Mouse (Mus musculus): ENCODE results near the gene Gm49450. TPM values are rescaled to one million over a fixed set of nuclear protein-coding genes. Genes with fewer than 3 reads are reported as not detected.
"Not testable (repeated sequence)": the region's sequence is repeated elsewhere in the genome, so short reads cannot be mapped to it uniquely, and the experiment has no call there.

Gene Gm49450
- polyA plus RNA-seq, 1 experiment, result not detected

DNA sequence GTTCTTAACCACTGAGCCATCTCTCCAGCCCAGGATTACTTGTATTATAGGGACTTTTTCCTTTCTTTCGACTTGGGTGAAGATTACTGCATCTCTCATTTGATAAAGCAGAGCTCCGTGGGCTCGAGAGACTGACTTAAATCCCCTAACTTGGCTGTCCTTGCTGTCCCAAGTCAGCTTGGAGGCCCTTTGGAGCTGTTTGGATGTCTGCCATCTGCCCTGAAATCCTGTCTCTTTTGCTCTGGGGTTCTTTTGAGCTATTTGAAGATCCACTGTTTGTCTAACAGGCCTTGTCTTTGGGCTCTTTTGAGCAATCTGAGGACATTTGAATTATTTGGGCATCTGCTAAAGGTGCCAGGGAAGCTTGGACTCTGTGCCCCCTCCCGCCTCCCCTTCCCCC is 11.3 kb downstream of the Gm49450 start:
- Histone ChIP-seq H3K27ac (ENCODE audit: insufficient read depth, low read depth, low read length) (no peak overlapping the region), H3K4me1 (ENCODE audit: control insufficient read depth, insufficient read depth, low read length) (no peaks in the 10 kb centered on the region), H3K27me3 (replicated peaks; ENCODE audit: control insufficient read depth, insufficient read depth, low read length) (no peaks in the 10 kb centered on the region), H3K4me3 (ENCODE audit: insufficient read depth, low read depth, low read length) (no peak overlapping the region), H3K36me3 (ENCODE audit: control insufficient read depth, insufficient read depth, low read length) (no peaks in the 10 kb centered on the region)
- DNase-seq, result no peak
- TF ChIP-seq POLR2A (IDR thresholded peaks at IDR 0.05; ENCODE audit: low read depth, low read length) (no peak), CTCF (conservative IDR thresholded peaks at IDR 0.05; ENCODE audit: insufficient read depth, insufficient read length, low read depth, low read length) (no peak)
- 86% methylated on average over 4 of the region's 4 CpGs for WGBS

DNA sequence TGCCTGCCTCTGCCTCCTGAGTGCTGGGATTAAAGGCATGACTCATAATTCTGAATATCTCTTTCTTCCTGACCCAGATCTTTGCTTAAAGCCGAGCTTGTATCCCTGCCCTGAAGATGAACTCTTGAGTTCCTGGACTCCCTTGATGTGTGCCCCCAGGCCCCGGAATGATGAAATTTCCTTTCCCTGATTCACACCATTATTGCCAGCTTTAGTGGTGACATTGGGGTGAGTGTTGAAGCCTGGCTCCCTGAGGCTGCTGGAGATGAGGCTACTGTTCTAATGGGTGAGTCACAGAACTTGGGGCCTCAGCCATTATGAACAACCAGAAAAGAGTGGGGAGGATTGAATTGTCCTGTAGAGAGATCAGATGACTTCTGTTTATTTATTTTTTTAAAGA is 11.8 kb downstream of the Gm49450 start:
- Histone ChIP-seq H3K4me1 (ENCODE audit: control insufficient read depth, insufficient read depth, low read length) (no peaks in the 10 kb centered on the region), H3K4me3 (ENCODE audit: insufficient read depth, low read depth, low read length) (no peak overlapping the region), H3K27me3 (replicated peaks; ENCODE audit: control insufficient read depth, insufficient read depth, low read length) (no peaks in the 10 kb centered on the region), H3K36me3 (ENCODE audit: control insufficient read depth, insufficient read depth, low read length) (no peaks in the 10 kb centered on the region), H3K27ac (ENCODE audit: insufficient read depth, low read depth, low read length) (no peak overlapping the region)
- DNase-seq, result no peak
- no peak for TF ChIP-seq POLR2A (IDR thresholded peaks at IDR 0.05; ENCODE audit: low read depth, low read length)
- TF ChIP-seq CTCF (conservative IDR thresholded peaks at IDR 0.05; ENCODE audit: insufficient read depth, insufficient read length, low read depth, low read length), result no peak
- 69% methylated on average over 2 of the region's 2 CpGs for WGBS

DNA sequence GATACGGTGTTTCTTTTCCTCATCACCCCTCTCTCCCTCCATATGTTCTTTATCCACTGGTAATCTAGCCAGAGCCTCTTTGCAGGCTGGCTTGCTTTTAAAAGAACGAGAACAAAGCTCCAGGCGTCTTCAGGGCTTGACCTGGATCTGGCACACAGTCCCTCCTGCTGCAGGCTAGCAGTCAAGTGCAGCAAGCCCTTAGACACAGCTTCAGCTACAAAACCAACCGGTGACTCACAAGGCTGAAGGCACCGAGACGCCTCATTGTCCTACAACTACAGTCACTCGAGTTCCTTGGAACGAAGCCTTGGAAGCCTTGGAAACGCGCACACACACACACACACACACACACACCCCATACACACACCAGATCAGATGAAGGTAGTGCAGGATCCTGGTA is 12.5 kb downstream of the Gm49450 start:
- no peak overlapping the region for H3K4me3 ChIP-seq (ENCODE audit: insufficient read depth, low read depth, low read length)
- DNase-seq, result no peak
- no peaks in the 10 kb centered on the region for H3K4me1 ChIP-seq (ENCODE audit: control insufficient read depth, insufficient read depth, low read length)
- H3K27ac ChIP-seq (ENCODE audit: insufficient read depth, low read depth, low read length), result no peak overlapping the region
- WGBS, result 82% methylated on average over 10 of the region's 10 CpGs
- no peaks in the 10 kb centered on the region for H3K27me3 ChIP-seq (replicated peaks; ENCODE audit: control insufficient read depth, insufficient read depth, low read length)
- TF ChIP-seq CTCF (conservative IDR thresholded peaks at IDR 0.05; ENCODE audit: insufficient read depth, insufficient read length, low read depth, low read length), result no peak
- no peak for TF ChIP-seq POLR2A (IDR thresholded peaks at IDR 0.05; ENCODE audit: low read depth, low read length)
- H3K36me3 ChIP-seq (ENCODE audit: control insufficient read depth, insufficient read depth, low read length), result no peaks in the 10 kb centered on the region

DNA sequence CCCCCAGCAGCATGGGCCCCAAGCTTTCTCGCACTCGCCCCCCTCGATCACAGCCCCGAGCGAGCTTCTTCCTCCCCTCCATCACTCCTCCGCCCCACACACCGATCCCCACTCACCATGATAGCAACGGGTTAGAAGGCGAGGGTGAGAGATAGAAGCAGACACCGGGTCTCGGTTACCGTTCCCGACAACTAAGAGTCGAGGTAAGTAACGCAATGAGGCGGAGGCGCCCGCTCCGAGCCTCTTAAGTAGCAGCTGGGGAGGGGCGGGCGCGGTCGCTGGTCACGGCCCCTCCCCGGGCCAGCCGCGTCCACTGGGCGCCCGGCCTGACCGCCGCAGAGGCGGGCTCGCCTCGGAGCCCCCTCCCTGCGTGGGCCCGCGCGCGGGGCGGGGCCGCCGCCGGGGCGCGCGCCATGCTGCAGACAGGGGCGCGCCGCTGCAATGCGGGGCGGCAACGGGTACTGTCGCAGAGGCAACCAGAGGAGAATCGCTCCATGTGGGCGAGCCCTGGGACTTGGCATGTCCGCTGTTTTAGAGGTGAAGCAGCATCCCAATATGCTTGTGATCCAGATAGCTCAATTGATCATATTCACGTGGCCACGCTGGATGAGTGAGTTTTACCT is 19.0 kb downstream of the Gm49450 start, which contains the start of gene Tuba1b:
TSS of gene Tuba1b (minus strand) at position 349 of the 623 bp plus-strand sequence.
- Histone ChIP-seq H3K36me3 (ENCODE audit: control insufficient read depth, insufficient read depth, low read length) (no peaks in the 10 kb centered on the region; the same call in 1 of the 2 replicates), H3K27ac (ENCODE audit: insufficient read depth, low read depth, low read length) (peak within 1 kb of the TSS; percentile 94), H3K4me1 (ENCODE audit: control insufficient read depth, insufficient read depth, low read length) (peaks cover 6% of the 10 kb centered on the region; the same call in 1 of the 2 replicates), H3K4me3 (ENCODE audit: insufficient read depth, low read depth, low read length) (peak within 1 kb of the TSS; percentile 99), H3K27me3 (replicated peaks; ENCODE audit: control insufficient read depth, insufficient read depth, low read length) (no peaks in the 10 kb centered on the region)
- peak; percentile 45 for TF ChIP-seq POLR2A (IDR thresholded peaks at IDR 0.05; ENCODE audit: low read depth, low read length)
- no peak for TF ChIP-seq CTCF (conservative IDR thresholded peaks at IDR 0.05; ENCODE audit: insufficient read depth, insufficient read length, low read depth, low read length)
- WGBS, result under 1% methylated on average over 51 of the region's 58 CpGs
- DNase-seq, result peak; percentile 95

DNA sequence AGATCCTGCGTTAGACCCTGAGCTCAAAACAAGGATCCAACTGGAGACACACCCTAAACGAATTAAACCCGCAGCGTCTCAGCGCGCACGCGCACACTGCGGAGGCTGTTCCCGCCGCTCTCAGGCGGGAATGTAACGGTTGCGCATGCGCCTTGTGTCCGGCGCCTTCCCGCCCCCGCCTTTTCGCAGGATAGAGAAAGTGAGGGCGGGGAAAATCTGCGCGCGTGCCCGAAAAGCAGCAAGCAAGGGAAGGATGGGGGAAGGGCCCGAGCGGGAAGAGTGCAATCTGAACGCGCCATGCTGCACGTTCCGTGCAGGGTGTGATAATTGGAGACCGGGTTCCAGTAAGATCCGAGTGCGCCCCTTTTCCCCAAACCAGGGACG is 19.5 kb downstream of the Gm49450 start:
- TF ChIP-seq CTCF (conservative IDR thresholded peaks at IDR 0.05; ENCODE audit: insufficient read depth, insufficient read length, low read depth, low read length) (no peak), POLR2A (IDR thresholded peaks at IDR 0.05; ENCODE audit: low read depth, low read length) (no peak)
- whole genome bisulfite sequencing, result under 1% methylated on average over 35 of the region's 35 CpGs
- peaks cover 7% of the 10 kb centered on the region; the same call in 1 of the 2 replicates for H3K4me1 ChIP-seq (ENCODE audit: control insufficient read depth, insufficient read depth, low read length)
- H3K36me3 ChIP-seq (ENCODE audit: control insufficient read depth, insufficient read depth, low read length), result no peaks in the 10 kb centered on the region; the same call in 1 of the 2 replicates
- H3K27ac ChIP-seq (ENCODE audit: insufficient read depth, low read depth, low read length), result peak overlapping the region; percentile 94
- H3K4me3 ChIP-seq (ENCODE audit: insufficient read depth, low read depth, low read length), result peak overlapping the region; percentile 86
- no peaks in the 10 kb centered on the region for H3K27me3 ChIP-seq (replicated peaks; ENCODE audit: control insufficient read depth, insufficient read depth, low read length)
- DNase-seq, result peak; percentile 98

DNA sequence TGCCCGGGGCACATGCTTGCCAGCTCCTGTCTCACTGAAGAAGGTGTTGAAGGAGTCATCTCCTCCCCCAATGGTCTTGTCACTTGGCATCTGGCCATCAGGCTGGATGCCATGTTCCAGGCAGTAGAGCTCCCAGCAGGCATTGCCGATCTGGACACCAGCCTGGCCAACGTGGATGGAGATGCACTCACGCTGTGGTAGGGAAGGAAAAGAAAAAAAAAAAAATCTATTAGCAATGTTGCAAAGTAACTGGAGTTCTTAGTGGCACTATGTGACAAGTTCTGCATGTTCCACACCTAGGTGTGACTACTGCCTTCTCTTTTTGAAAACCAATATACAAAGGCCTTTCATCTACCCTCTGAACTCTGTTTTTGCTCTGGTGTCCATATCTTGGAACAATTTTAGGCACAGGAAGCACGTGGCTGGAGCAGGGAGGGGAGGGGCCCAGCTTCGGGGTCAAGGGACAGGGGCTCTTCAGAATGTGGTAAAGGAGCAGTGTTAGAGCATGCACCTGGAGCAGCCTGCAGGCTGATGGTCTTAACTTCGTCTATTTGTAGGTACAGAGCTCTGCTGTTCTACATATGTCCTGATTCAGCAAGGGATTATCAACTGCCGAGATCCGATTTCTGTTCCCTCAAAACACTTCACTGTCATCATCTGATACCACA is 20.2 kb downstream of the Gm49450 start:
- H3K4me3 ChIP-seq (ENCODE audit: insufficient read depth, low read depth, low read length), result peak overlapping the region; percentile 86
- H3K4me1 ChIP-seq (ENCODE audit: control insufficient read depth, insufficient read depth, low read length); H3K36me3 ChIP-seq (ENCODE audit: control insufficient read depth, insufficient read depth, low read length); H3K27ac ChIP-seq (ENCODE audit: insufficient read depth, low read depth, low read length); H3K27me3 ChIP-seq (replicated peaks; ENCODE audit: control insufficient read depth, insufficient read depth, low read length): not testable (repeated sequence)
- peak; percentile 29 for DNase-seq
- WGBS, result under 1% methylated on average over 8 of the region's 9 CpGs

DNA sequence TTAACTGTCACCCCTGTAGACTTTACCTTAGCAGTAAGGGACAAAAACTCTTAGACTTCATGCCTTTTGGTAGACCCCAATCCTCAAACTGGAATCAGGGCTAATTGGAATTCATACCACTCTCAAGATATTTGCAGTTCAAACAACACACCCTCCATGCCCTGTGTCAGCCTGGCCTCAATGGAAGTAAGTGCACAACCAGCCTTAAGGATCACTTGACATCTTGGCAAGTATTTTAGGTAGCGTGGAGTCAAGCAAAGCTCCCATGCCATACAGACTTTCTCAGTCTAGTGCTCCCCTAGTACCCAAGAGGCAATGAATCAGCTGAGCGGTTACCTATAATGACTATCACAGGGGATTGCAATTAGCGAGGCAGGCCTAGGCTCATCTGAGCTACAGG is 22.4 kb downstream of the Gm49450 start:
- Histone ChIP-seq H3K27ac (ENCODE audit: insufficient read depth, low read depth, low read length) (no peak overlapping the region), H3K36me3 (ENCODE audit: control insufficient read depth, insufficient read depth, low read length) (no peaks in the 10 kb centered on the region; the same call in 1 of the 2 replicates), H3K4me1 (ENCODE audit: control insufficient read depth, insufficient read depth, low read length) (peaks cover 9% of the 10 kb centered on the region; the same call in 1 of the 2 replicates), H3K27me3 (replicated peaks; ENCODE audit: control insufficient read depth, insufficient read depth, low read length) (no peaks in the 10 kb centered on the region), H3K4me3 (ENCODE audit: insufficient read depth, low read depth, low read length) (no peak overlapping the region)
- TF ChIP-seq CTCF (conservative IDR thresholded peaks at IDR 0.05; ENCODE audit: insufficient read depth, insufficient read length, low read depth, low read length) (no peak), POLR2A (IDR thresholded peaks at IDR 0.05; ENCODE audit: low read depth, low read length) (no peak)
- 78% methylated on average over 3 of the region's 3 CpGs for WGBS
- no peak for DNase-seq

All from kidney, adult 2 months (tissue).